Mouse (Mus musculus) MN1 (cell line): Measurements from ENCODE around the gene Mfsd4b1.
A peak's percentile ranks its signal among the peaks of the same experiment; 100 is the strongest.

Experiments
- DNase-seq: peaks from one replicate; pipeline ENCODE4 v3.0.0-alpha.2; 2016; ENCODE audit warnings: low spot score

The Mfsd4b1 gene

DNA sequence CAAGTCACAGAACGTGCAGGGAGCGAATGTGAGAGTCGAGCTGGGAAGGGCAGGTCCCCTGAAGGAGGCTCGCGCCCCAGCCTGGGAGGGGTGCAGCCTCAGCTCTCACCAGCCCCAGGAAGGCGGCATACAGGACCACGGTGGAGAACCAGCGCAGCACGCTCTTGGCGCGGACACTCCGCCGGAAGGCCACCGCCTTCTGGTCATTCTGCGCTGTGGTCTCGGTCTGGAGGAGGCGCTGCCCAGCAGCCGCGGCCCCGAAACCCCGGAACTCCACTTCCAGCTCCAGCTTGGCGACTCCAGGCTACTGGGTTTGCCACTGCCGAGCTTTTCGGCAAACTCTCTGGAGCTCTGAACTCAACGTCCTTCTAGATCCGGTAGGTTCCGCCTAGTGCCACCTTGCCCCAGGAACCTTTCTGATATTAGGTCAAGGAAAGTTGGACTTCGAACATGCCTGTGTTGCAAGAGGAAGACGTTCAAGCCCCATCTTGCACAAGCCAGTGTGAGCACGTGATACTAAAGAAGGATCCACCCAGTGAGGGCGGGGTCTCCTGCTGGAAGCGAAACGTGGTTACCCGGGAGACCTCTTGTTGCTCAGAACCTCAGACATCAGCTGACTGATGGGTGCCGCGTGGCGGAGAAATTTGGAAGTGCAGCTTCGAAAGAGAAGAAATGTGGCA, 65.2 kb downstream of the Mfsd4b1 start, which contains the start of gene Mfsd4b3:
Gene Mfsd4b3 (minus strand): TSS at position 393 of the 680 bp plus-strand sequence.
- peak; percentile 83 for DNase-seq

DNA sequence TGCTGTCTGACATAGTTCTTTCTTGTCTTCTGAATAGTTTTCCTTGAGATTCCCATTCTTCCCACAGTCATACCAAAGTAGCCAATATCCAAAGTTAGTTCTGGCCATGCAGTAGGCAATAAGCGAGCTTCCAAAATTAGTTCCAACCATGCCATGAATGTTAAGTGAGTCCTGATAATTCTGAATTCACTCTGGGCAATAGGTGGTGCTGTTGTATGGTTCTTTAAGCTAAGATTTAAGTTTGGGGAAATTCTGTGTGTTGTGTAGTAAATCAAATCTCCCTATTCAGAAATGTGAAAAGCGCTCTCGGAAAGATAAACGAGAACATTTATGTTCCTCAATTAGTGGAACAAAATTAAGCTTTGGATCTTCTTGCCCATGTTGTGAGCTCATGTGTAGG, 66.8 kb downstream of the Mfsd4b1 start:
- no peak for DNase-seq

DNA sequence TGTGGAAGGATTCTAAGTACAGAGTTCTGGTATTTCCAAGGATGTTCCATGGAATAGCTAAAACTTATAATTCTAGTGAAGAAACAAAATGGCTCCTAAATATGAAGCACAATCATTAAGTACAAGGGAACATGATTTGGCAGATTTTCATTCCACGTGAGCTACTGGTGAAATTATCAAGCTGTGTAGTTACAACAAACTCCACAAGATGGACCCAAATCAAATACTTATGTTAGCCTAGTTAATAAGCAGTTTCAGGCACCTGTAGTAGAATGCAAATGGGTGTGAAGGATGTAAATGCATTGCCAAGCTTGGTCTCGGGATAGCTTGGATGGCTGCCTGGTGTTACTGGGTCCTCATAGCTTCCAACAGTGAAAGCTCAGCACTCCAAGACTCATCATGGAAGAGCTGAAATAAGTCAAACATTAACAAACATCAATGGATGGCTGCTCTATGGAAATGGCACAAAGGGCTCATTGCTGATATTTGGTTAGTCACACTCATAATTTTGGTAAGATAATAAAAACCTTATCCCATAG, 68.7 kb downstream of the Mfsd4b1 start:
- no peak for DNase-seq

DNA sequence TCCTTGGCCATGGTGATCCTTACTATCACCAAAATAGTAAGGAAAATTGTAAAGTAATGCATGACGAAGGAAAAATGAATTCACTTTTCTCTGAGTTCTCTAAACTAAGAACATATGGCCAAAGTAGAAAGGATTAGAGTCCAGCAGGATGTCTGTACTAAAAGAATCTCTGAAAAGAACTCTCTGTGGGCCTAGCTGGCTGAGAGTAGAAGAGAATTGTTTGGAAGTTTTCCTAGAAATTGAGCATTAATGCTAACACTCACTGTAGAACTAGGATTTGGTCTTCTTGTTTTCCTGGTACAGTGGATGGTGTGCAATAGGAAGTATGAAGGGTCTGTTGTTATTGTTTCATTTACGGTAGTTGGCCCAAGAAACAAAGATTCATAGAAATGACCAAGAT, 69.9 kb downstream of the Mfsd4b1 start:
- no peak for DNase-seq
